Mouse (Mus musculus): ENCODE data around the gene Gpha2. TPM values are rescaled to one million over a fixed set of nuclear protein-coding genes. Genes with fewer than 3 reads are reported as not detected.

Gene Gpha2
- polyA plus RNA-seq, 2 experiments from 2014 or later, result not detected

DNA sequence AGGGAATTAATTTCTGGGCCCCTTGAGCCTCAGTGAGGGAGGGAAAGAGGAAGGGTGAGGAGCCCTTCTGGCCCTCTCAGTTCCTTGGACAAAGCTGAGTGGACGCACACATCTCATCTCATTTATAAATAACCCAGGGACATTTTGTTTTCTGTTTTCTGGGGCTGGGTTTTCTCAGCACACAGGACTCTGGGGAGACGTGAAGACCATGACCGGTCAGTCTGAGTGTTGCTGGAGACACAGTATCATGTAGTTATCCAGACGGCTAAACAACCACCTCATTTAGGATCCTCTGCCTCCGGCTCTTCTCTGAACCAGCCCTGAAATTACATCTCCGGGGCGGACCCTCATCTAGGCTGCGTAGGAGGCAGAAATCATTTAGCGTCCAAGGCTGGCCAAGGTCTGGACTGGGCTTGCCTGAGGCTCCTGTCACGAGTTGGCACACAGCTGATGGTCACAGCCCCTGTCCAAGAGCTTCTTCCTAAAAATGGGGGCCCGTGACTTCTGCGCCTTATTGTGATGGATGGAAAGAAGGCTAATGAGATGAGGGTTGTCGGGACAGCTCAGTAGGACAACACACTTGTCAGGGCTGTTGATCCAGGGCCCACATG, 47.9 kb downstream of the Gpha2 start:
- no peak for ATAC-seq

DNA sequence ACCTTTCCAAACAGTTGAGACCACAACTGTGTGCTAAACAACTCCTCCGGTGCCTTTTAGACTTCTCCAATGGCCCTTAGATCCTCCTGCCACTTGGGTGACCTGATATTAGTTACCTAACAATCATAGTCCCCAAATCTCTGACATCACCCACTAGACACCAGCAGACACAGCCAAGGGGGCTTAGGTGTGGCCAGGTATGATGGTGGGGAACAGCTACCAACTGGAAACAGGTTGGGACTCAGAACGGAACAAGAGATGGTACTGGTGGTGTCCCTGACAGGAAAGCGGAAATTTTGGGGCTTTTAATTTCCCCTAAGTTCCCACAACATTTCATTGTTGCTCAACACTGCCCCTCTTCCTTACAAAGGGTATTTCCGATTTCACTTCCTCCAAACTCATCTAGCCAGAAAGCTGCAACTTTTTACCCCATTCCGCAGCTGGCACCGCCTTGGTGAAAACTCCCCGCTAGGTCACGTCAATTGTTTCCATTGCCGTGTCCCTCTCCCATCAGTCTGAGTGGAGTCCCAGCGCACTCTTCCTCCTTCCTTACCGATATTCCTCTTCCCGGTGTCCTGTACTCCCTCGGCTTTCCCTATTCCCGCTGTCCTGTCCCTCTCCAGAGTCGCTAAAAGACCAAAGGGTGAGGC, 49.7 kb downstream of the Gpha2 start:
- peak; percentile 22 for ATAC-seq

DNA sequence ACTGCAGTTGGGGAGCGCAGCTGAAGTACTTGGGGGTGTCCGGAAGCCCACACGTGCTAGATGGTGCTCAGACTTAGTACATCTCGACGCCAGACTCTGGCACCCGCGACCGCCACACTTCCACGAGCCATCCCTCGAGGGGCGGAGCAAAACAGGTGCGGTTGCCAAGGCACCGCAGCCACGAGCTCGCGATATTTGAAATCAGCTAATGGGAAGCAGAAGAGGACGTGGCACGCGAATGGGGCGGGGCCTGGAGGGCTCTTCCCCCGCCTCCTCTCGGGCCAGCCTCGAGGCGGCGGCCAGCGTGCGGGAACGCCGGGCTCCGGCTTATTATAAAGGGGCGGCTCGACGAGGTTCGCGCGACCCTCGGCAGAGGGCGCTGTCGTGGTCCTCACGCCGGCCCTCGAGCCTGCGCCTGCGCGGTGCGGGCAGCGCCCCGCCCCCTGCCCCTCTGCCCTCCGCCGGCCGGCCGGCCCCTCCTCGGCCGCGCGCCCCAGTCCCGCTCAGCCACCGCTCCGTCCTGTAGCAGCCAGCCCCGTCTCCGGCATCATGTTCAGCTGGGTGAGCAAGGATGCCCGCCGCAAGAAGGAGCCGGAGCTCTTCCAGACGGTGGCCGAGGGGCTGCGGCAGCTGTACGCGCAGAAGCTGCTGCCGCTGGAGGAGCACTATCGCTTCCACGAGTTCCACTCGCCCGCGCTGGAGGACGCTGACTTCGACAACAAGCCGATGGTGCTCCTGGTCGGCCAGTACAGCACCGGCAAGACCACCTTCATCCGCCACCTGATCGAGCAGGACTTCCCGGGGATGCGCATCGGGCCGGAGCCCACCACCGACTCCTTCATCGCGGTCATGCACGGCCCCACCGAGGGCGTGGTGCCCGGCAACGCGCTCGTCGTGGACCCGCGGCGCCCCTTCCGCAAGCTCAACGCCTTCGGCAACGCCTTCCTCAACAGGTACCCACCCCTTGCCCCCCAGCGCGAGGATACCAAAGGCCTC, 50.5 kb downstream of the Gpha2 start, which contains the start of gene Ehd1:
Gene Ehd1 (plus strand): TSS at position 300 of the 996 bp plus-strand sequence.
- ATAC-seq, result peak; percentile 87

Other genes with a start within 250 kb of the Gpha2 start
- gene Slc22a20, start 240.2 kb upstream of the Gpha2 start, polyA plus RNA-seq (2017; shearing (Covaris generic)), result not detected
- gene Capn1, start 210.5 kb upstream of the Gpha2 start, polyA plus RNA-seq (2017; shearing (Covaris generic)), result 10 to 100 TPM; 48.8 to 56.7 TPM
- gene Syvn1, start 179.8 kb upstream of the Gpha2 start, polyA plus RNA-seq (2017; shearing (Covaris generic)), result 10 to 100 TPM; 12.2 to 15.7 TPM
- gene Mrpl49, start 168.6 kb upstream of the Gpha2 start, polyA plus RNA-seq (2017; shearing (Covaris generic)), result 10 to 100 TPM; 31.3 to 38.5 TPM
- 1,000 to 10,000 TPM; 2,454 to 3,437 TPM for gene Fau, start 168.5 kb upstream of the Gpha2 start, polyA plus RNA-seq (2017; shearing (Covaris generic))
- gene Znhit2, start 165.2 kb upstream of the Gpha2 start, polyA plus RNA-seq (2017; shearing (Covaris generic)), result 10 to 100 TPM; 10.3 to 11.0 TPM
- gene Tm7sf2, start 158.0 kb upstream of the Gpha2 start, polyA plus RNA-seq (2017; shearing (Covaris generic)), result 1 to 10 TPM; 5.4 to 9.2 TPM
- 10 to 100 TPM; 34.1 to 34.6 TPM for gene Vps51, start 149.1 kb upstream of the Gpha2 start, polyA plus RNA-seq (2017; shearing (Covaris generic))
- gene Tmem262, start 146.3 kb upstream of the Gpha2 start, polyA plus RNA-seq (2017; shearing (Covaris generic)), result not detected
- gene Gm28374, start 144.1 kb upstream of the Gpha2 start, polyA plus RNA-seq (2017; shearing (Covaris generic)), result under 1 TPM in 1 of 2 experiments, not detected in 1; 0.69 TPM
- 10 to 100 TPM; 26.9 to 43.8 TPM for gene Zfpl1, start 141.4 kb upstream of the Gpha2 start, polyA plus RNA-seq (2017; shearing (Covaris generic))
- gene Cdca5, start 141.4 kb upstream of the Gpha2 start, polyA plus RNA-seq (2017; shearing (Covaris generic)), result 1 to 10 TPM; 6.7 to 9.3 TPM
- not detected for gene AC131692.1, start 132.0 kb upstream of the Gpha2 start, polyA plus RNA-seq (2017; shearing (Covaris generic))
- gene Naaladl1, start 120.6 kb upstream of the Gpha2 start, polyA plus RNA-seq (2017; shearing (Covaris generic)), result not detected
- gene Sac3d1, start 107.7 kb upstream of the Gpha2 start, polyA plus RNA-seq (2017; shearing (Covaris generic)), result 1 to 10 TPM; 2.5 to 2.6 TPM
- 10 to 100 TPM; 17.4 to 25.2 TPM for gene Snx15, start 98.1 kb upstream of the Gpha2 start, polyA plus RNA-seq (2017; shearing (Covaris generic))
- not detected for gene Batf2, start 85.4 kb upstream of the Gpha2 start, polyA plus RNA-seq (2017; shearing (Covaris generic))
- gene Arl2, start 84.8 kb upstream of the Gpha2 start, polyA plus RNA-seq (2017; shearing (Covaris generic)), result 10 to 100 TPM; 16.9 to 20.1 TPM
- under 1 TPM in 1 of 2 experiments, not detected in 1; 0.60 TPM for gene Majin, start 42.0 kb upstream of the Gpha2 start, polyA plus RNA-seq (2017; shearing (Covaris generic))
- gene Ppp2r5b, start 9.5 kb downstream of the Gpha2 start, polyA plus RNA-seq (2017; shearing (Covaris generic)), result 1 to 10 TPM; 1.4 to 1.5 TPM
- gene Atg2a, start 15.3 kb downstream of the Gpha2 start, polyA plus RNA-seq (2017; shearing (Covaris generic)), result 10 to 100 TPM in 1 of 2 experiments, 1 to 10 TPM in 1; 7.4 to 17.2 TPM
- 10 to 100 TPM; 11.0 to 15.2 TPM for gene Ehd1, start 50.3 kb downstream of the Gpha2 start, polyA plus RNA-seq (2017; shearing (Covaris generic))
- under 1 TPM; 0.11 to 0.17 TPM for gene Cdc42bpg, start 80.1 kb downstream of the Gpha2 start, polyA plus RNA-seq (2017; shearing (Covaris generic))
- 10 to 100 TPM; 13.9 to 19.1 TPM for gene Men1, start 108.6 kb downstream of the Gpha2 start, polyA plus RNA-seq (2017; shearing (Covaris generic))
- gene Map4k2, start 114.8 kb downstream of the Gpha2 start, polyA plus RNA-seq (2017; shearing (Covaris generic)), result 100 to 1,000 TPM in 1 of 2 experiments, 10 to 100 TPM in 1; 82.0 to 116 TPM
- gene Sf1, start 137.3 kb downstream of the Gpha2 start, polyA plus RNA-seq (2017; shearing (Covaris generic)), result 10 to 100 TPM; 47.6 to 48.6 TPM
- gene Pygm, start 158.0 kb downstream of the Gpha2 start, polyA plus RNA-seq (2017; shearing (Covaris generic)), result 1 to 10 TPM; 3.7 to 8.0 TPM
- 100 to 1,000 TPM; 128 to 133 TPM for gene Rasgrp2, start 173.0 kb downstream of the Gpha2 start, polyA plus RNA-seq (2017; shearing (Covaris generic))
- under 1 TPM in 1 of 2 experiments, not detected in 1; 0.16 TPM for gene Nrxn2, start 192.4 kb downstream of the Gpha2 start, polyA plus RNA-seq (2017; shearing (Covaris generic))

All from activated CD4-positive, CD25-positive, alpha-beta regulatory T cell, adult 4 months (primary cell).